Mouse (Mus musculus) effector memory CD4-positive, alpha-beta T cell, adult 7 months (primary cell): ENCODE results near the gene Gm16427. TPM values are rescaled to one million over a fixed set of nuclear protein-coding genes. Genes with fewer than 3 reads are reported as not detected.

Experiments used
- polyA plus RNA-seq: library from polyadenylated mRNA; unstranded; fragments of 100-300 nt; shearing (Covaris generic); gene quantifications from one replicate; pipeline ENCODE4 v1.2.1, GENCODE M21; 2017

Gm16427 gene
- not detected for polyA plus RNA-seq

GRCm38 (mm10) chr5:93540100-93540499 lies at the start of gene Gm16427:
Gene Gm16427 (minus strand): TSS chr5:93540200.

Other genes starting within 250 kb of the Gm16427 start
- not detected for gene C87414, start 131.4 kb upstream of the Gm16427 start, polyA plus RNA-seq